Mouse (Mus musculus): Measurements from ENCODE around the gene Tmprss9.

DNA sequence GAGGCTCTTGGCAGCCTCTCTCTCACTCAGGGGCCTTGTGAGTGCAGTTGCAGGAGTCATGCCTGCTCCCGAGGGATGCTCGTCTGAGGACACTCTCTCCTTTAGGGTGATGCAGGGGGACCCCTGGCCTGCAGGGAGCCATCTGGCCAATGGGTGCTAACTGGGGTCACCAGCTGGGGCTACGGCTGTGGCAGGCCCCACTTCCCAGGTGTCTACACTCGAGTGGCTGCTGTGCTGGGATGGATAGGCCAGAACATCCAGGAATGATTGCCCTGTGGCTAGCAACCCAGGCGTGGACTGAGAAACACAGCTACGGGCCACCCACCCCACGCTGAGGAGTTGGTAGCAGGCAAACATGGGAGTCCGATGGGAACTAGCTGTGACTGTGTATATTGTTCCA, 27.4 kb downstream of the Tmprss9 start:
- TF ChIP-seq CTCF (IDR thresholded peaks at IDR 0.05; ENCODE audit: borderline replicate concordance, insufficient read depth, low read length) (no peak), POLR2A (IDR thresholded peaks at IDR 0.05; ENCODE audit: low read depth, low read length) (no peak)

All from embryonic fibroblast, embryonic 13.5 days (primary cell).